Mouse (Mus musculus): ENCODE data around the gene Edar. TPM values are rescaled to one million over a fixed set of nuclear protein-coding genes. Genes with fewer than 3 reads are reported as not detected.

The Edar gene
- polyA plus RNA-seq, 1 experiment from 2014 or later: 0.62 TPM

DNA sequence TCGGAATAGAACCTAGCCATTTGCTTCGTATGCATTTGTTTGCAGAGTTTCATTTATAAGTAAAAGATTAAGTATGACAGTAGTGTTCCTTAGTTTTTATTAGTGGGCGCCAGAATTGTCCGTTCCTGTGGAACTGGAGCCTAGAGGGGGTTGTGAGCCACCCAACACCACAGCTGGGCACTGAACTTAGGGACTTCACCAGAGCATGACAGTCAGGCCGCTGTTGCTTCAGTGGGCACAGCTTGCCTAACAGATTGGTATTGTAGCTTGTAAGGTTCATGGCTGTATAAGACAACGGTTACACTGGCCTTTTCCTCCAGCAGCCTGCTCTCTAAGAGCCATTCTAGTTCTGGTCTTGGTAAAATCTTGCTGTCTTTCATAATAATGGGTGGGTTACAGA is 114.9 kb downstream of the Edar start:
- Histone ChIP-seq H3K27me3 (ENCODE audit: poor library complexity, severe bottlenecking) (no peaks in the 10 kb centered on the region), H3K36me3 (replicated peaks) (0 out of 2 replicates have a peak, but pooled peaks cover 4% of the 10 kb centered on the region), H3K27ac (no peak overlapping the region), H3K4me1 (no peaks in the 10 kb centered on the region), H3K9me3 (no peaks in the 10 kb centered on the region), H3K4me3 (no peak overlapping the region)
- no peak for DNase-seq (ENCODE audit: extremely low spot score, low spot score)
- WGBS: 93% methylated on average over 6 of the region's 6 CpGs

DNA sequence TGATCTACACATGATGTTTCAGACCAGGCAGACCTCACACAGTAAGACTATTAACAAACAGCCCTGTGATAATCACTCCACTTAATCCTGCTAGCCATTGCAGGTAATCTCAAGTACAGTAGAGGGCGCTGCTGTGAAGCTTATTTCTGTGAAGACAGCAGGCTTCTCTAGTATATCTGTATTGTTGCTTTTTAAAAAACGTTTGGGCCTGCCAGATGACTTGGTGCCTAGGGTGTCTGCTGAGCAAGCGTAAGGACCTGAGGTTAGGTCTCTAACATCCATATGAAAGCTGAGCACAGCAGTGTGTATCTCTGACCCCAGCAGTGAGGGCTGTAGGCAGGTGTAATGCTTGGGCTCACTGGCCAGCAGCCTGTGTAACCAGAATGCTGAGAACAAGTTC is 115.6 kb downstream of the Edar start:
- whole genome bisulfite sequencing: 25% methylated on average over 3 of the region's 3 CpGs

DNA sequence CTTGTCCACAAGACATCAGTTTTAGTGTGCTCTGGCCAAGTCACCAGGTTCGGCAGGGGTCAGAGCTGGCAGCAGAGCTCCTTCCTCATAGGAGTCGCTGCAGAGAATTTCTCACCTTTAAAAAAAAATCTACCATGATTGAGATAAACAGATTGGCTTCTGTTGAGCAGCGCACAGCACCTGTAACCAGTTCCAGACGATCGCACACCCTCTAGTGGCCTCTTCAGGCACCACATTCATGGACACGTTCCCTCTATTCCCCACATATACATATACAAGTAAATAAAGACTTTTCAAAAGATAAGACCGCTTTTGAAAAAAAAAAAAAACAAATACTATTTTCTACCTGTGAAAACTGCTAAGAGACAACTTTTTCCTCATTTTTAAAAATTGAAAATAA is 116.4 kb downstream of the Edar start:
- DNase-seq (ENCODE audit: extremely low spot score, low spot score): peak; percentile 36
- H3K36me3 ChIP-seq (replicated peaks): 0 out of 2 replicates have a peak, but pooled peaks cover 6% of the 10 kb centered on the region
- H3K27me3 ChIP-seq (ENCODE audit: poor library complexity, severe bottlenecking): no peaks in the 10 kb centered on the region
- H3K4me3 ChIP-seq: no peak overlapping the region
- no peak overlapping the region for H3K27ac ChIP-seq
- H3K9me3 ChIP-seq: no peaks in the 10 kb centered on the region
- WGBS: 32% methylated on average over 7 of the region's 7 CpGs
- no peaks in the 10 kb centered on the region for H3K4me1 ChIP-seq

More for the DNA sequence above, 115.6 kb downstream of the Edar start:
- no peak overlapping the region for H3K27ac ChIP-seq
- no peak overlapping the region for H3K4me3 ChIP-seq
- no peaks in the 10 kb centered on the region for H3K4me1 ChIP-seq
- H3K36me3 ChIP-seq (replicated peaks): 0 out of 2 replicates have a peak, but pooled peaks cover 6% of the 10 kb centered on the region
- peak; percentile 36 for DNase-seq (ENCODE audit: extremely low spot score, low spot score)
- no peaks in the 10 kb centered on the region for H3K9me3 ChIP-seq
- no peaks in the 10 kb centered on the region for H3K27me3 ChIP-seq (ENCODE audit: poor library complexity, severe bottlenecking)

DNA sequence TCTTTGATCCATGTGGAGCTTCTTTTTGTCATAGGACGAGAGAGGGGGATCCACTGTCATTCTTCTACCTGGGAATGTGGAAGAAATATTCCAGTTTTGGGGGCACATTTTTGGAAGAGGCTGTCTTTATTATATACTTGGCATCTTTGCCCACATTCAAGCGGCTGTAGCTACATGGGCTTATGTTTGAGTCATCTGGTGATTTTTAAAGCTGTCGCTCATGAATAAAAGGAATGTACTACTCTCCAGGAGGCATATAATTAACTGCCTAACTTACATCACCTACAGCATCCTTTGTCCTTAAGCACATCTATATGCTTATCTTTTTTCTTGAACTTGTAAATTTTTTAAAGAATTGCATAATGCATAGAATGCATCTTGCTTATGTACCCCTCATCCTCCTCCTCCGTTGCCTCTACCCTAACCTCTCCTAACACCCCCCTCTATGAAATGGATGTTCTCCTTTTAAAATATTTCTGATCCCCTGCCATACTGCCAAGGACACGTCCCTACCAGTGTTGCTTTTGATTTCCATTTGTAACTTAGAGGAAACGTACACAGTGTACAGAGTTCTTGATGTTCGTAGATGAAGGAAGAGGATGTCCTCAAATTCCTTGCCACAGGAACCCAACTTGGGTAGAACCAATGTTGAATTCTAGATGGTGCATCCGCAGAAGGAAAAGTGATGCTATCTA is 120.6 kb downstream of the Edar start:
- WGBS: 92% methylated on average over 8 of the region's 8 CpGs
- 0 out of 2 replicates have a peak, but pooled peaks cover 6% of the 10 kb centered on the region for H3K36me3 ChIP-seq (replicated peaks)

More for the DNA sequence above, 120.6 kb downstream of the Edar start:
- Histone ChIP-seq H3K4me3 (no peak overlapping the region), H3K4me1 (no peaks in the 10 kb centered on the region), H3K9me3 (no peaks in the 10 kb centered on the region), H3K27me3 (ENCODE audit: poor library complexity, severe bottlenecking) (no peaks in the 10 kb centered on the region), H3K27ac (no peak overlapping the region)
- no peak for DNase-seq (ENCODE audit: extremely low spot score, low spot score)

Other genes with a start within 250 kb of the Edar start
- gene Ranbp2, start 228.7 kb downstream of the Edar start, polyA plus RNA-seq (2016; fragmentation: Nextera tagmentation; extraction: Ambion mirVana): 29.0 and 30.5 TPM in 2 replicates
- 16.8 and 17.6 TPM in 2 replicates for gene Ccdc138, start 177.7 kb downstream of the Edar start, polyA plus RNA-seq (2016; fragmentation: Nextera tagmentation; extraction: Ambion mirVana)
- gene Gm17542, start 42.6 kb upstream of the Edar start, polyA plus RNA-seq (2016; fragmentation: Nextera tagmentation; extraction: Ambion mirVana): not detected in 2 replicates
- gene Sh3rf3, start 137.7 kb upstream of the Edar start, polyA plus RNA-seq (2016; fragmentation: Nextera tagmentation; extraction: Ambion mirVana): 0.36 and 0.48 TPM in 2 replicates

All from forebrain, embryonic 10.5 days (tissue).